Mouse (Mus musculus): Measurements from ENCODE around the gene Scap.
"Not testable (repeated sequence)": the region's sequence is repeated elsewhere in the genome, so short reads cannot be mapped to it uniquely, and the experiment has no call there.

Gene Scap

DNA sequence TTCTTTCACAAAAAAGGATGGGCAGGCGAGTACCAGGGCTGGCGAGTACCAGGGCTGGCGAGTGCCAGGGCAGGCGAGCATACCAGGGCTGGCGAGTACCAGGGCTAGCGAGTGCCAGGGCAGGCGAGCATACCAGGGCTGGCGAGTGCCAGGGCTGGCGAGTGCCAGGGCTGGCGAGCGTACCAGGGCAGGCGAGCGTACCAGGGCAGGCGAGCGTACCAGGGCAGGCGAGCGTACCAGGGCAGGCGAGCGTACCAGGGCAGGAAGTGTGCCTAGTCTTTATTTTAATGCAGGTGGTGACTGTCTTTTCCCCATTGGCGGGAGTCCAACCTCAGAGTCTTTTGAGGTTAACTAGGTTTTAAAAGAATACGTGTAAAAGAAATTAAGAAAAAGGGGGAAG is 3.4 kb upstream of the Scap start:
- in situ Hi-C loops (cut with MboI; ENCODE audit: low sequenced_read_pairs), result no loop called here

DNA sequence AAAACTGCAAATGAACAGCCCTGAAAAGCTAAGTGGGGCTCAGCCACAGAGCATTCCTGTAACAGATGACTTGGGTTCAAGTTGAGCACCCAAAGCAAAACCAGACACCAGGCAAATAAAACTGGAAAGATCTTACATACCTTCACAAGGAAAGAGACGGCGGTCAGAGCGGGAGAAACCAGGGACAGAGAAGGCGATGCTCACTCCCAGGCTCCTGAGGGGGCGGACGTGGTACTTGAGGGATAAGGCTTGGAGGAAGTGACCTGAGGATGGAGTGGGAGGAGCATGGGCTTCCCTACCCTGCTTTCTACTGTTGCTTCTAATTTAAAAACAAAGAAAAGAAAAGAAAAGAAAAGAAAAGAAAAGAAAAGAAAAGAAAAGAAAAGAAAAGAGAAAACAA is 2.7 kb upstream of the Scap start:
- in situ Hi-C loops (cut with MboI; ENCODE audit: low sequenced_read_pairs), result no loop called here

DNA sequence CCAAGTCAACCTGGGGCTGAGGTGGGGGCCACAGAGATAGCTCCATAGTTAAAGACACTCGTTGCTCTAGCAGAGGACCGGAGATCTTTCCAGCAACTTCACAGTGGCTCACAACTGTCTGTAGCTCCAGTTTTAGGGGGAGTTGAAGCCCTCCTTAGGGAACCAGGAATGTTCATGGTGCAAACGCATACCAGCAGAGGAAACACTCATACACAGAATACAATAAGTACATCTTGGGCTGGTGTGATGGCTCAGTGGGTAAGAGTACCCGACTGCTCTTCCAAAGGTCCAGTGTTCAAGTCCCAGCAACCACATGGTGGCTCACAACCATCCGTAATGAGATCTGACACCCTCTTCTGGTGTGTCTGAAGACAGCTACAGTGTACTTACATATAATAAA is 2.2 kb upstream of the Scap start:
- in situ Hi-C loops (cut with MboI; ENCODE audit: low sequenced_read_pairs), result not testable (repeated sequence)

DNA sequence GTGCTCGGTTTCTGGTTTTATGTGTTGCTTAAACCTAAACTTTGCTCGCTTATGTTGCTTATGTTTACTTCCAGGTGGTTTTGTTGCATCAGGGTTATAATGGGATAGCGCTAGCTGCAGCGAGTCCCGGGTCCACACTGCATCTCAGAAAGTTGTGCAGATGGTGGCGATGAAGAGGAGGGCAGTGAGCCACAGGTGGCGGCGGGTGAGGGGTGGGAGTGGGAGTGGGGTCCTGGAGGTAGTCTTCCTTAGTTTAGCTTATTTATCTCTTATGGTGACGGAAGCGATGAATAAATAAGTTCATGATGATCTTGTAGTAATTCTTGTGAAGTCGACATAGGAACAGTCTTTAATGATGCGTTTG is 790 bp downstream of the Scap start:
- in situ Hi-C loops (cut with MboI; ENCODE audit: low sequenced_read_pairs), result no loop called here

DNA sequence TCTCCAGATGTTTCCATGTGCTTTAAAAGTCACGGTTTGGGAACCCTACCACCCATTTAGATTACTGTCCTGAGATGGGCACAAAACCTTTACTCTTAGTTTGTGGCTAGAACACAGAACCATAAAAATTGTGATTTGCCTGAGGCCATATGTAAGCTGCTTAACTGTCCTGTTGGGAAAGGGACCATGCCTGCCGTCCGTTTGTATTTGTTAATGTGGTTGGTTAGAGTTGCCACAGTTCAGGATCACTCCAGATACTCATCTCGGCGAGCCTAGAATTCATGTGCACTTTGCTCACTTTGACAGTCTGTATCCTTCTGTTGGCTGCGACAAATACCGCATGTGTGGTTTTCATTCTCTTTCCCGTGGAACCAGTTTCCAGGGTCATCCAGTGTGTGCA is 1.8 kb downstream of the Scap start:
- in situ Hi-C loops (cut with MboI; ENCODE audit: low sequenced_read_pairs), result no loop called here

DNA sequence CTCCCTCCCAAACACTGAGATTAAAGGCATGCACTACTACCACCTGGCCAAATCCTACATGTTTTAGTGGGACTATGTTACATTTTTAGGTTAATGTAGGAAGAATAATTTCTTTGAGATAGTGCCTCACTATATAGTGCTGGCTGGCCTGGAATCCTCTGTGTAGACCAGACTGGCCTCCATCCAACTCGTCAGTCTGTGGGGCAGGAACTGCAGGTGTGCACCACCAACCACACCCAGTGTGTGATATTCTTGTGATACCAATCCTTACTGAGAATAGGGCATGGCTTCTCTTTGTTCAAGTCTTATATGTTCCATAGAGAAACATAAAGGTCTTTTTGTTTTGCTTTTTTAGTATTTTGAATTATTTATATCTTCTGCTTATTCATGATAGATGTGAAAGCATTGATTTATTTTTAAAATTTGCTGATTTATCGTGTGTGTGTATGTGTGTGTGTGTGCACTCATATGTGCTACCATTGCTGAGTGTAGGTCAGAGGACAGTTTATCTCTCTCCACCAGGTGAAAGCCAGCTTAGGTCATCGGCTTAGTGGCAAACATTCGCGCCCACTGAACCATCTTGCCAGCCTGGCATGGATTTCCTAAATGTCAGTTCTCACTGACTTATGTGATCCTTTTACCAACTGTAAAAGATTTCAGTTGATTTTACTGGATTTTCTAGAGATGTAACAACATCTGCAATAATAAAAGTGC is 7.1 kb downstream of the Scap start:
- in situ Hi-C loops (cut with MboI; ENCODE audit: low sequenced_read_pairs), result no loop called here

DNA sequence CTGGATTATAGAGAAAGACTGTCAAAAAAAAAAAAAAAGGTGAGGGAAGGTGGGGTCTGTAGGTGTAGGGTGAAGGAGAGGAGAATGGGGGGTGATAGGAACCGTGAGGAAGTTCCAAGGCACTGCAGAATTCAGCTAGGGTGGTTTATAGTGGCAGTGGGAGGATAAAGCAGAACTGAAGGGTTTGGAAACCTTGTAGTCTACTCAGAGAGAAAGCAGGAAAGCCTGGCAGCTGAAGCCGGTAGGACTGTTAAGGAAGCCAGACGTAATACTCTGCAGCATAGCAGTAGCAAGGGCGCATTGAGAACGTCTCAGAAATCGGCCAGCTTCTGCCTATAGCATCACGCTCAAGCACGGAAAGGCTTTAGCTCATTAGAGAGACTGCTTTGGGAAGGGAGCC is 8.9 kb downstream of the Scap start:
- in situ Hi-C loops (cut with MboI; ENCODE audit: low sequenced_read_pairs), result no loop called here

DNA sequence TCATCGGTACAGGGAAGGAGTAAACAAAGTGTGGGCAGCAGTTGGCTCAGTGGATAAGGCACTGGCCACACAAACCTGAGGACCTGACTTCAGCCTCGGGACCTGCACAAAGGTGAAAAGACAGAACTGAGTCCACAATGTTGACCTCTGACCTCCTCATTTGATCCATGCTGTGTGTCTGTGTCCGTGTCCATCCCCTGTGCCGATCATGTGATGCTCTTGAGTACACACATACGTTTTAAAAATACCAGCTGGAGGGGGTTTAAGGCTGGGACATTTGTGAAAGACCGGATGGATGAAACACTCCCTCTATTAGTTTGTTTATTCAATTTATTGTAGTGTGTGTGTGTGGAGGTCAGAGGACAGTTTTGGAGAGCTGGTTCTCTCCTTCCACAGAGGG is 10.7 kb downstream of the Scap start:
- in situ Hi-C loops (cut with MboI; ENCODE audit: low sequenced_read_pairs), result no loop called here

DNA sequence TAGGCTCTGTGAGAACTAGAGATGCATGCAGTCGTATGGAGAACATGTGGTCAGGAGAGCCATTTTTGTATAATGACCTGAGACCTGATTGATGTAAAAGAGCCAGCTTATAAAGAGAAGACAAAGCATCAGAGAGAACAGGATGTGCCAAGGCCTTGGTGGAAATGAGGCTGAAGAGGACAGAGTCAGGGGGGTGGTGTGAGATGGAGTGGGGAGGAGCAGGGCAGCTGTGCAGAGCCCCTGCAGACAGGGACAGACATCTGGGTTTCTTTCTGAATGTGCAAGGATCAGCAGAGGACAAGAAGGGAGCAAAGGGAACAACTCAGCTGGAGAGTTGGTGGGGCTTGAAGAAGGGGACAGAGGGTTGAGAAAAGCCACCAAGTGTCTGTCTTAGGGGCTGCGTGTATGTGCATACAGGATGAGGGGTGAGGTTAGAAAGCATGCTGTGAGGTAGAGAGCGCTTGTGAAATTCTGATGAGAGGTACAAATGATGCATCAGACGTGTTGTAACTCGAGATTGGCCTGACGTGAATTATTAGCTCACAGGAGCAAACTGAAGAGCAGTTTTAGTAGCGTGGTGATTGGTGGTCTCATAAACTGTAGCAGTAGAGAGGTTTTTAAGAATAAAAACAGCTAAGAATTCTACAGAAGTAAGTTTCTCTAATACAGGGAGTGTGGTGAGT is 12.1 kb downstream of the Scap start:
- in situ Hi-C loops (cut with MboI; ENCODE audit: low sequenced_read_pairs), result no loop called here

DNA sequence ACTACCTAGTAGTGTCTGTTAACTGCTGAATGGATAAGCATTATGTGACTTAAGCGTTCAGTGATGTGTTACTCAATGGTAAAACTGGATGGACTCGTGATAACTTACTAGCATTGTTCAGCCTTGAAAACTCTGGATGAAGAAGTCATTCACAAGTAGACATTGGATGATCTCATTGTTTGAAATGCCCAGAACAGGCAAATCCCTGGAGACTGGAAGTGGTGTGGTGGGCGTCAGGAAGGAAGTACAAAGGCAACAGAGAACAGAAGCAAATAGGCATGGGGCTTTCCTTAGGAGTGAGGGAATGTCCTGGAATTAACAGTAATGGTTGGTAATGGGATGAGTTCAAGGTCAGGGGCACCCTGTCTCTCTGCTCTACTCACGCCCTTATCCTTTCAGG is 15.8 kb downstream of the Scap start:
- in situ Hi-C loops (cut with MboI; ENCODE audit: low sequenced_read_pairs), result no loop called here

DNA sequence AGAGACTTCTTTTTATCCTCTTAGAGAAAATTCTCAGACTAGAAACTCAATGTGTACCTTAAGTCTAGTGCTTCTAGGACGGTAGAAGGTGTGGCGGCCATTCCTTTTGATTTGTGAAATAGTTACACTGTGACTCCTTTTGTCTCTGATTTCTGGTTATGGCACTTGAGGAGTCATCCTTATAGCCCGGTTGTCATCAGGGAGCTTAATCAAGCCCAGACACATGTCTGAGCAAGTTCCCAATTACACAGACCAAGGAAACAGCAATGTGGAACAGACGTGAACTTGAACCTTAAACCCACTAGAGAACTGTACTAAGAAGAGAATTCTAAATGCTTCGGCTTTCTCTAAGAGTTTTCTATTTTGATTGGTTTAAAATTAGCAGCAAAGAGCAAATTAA is 17.1 kb downstream of the Scap start:
- in situ Hi-C loops (cut with MboI; ENCODE audit: low sequenced_read_pairs), result no loop called here

DNA sequence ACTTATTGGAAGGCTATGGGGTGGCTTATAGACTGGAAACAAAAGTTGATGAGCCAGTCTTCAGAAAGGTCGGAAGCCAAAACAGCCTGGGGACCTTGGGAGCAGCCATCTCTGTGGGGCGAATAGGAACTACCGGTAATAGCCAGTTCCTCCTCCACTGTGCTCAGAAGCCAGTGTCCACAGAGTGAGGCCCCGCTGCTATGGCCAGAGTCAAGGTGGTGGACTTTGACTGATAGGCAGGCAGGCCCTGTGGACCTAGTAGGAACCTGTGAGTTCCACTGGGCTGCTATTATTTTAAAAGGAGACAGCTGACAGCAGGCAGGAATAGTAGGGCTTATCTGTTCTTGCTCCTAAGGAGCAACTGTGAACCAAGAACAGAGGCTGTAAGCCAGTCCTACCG is 17.5 kb downstream of the Scap start:
- in situ Hi-C loops (cut with MboI; ENCODE audit: low sequenced_read_pairs), result no loop called here

DNA sequence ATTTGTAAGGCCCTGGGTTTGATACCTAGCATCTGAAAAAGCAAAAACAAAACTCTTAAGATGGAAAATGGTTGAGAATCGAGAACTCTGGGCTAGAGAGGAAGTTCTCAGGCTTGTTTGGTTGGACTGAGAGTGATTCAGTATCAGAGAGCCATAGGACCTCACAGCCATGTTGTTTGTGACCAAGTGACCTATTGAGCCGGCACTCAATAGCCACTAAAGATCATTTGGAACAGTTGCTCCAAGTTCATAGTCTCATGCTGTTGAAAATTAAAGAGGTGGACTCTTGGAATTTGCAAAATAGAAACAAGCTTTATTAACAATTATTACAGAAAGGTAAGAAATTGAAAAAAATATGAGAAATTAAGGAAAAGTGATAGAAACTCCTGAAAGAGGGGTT is 18.3 kb downstream of the Scap start:
- in situ Hi-C loops (cut with MboI; ENCODE audit: low sequenced_read_pairs), result no loop called here

DNA sequence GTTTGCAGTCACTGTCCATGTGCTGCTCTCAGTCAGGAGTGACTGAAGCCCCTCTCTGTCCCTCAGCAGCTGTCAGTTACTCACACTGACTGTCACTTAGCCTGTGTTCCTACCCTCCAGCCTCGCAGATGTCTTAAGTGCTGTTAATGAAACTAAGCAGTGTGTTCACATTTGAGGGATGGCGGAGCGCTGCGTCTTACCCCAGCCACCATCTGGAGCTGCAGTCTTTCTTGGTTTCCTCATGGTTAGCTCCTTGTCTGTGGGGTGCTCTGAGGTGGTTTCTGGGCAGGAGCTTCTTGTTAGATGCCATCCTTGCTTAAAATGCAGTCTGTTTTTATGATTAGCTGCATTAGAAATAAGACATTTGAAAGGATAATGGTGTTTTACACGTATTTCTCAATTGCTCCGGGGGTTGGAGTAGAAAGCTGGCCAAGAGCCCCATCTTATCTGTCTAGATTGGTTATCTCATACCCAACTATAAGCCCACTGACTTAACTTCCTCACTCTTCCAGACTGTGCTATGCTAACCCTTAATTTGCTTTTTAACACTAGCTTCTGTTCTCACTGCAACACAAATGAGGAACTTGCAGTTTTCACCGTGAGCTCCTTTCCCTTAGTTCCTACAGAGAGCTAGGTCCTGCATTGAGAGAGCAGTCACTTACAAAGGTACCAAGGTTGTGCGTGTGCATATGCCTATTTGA is 19.0 kb downstream of the Scap start:
- in situ Hi-C loops (cut with MboI; ENCODE audit: low sequenced_read_pairs), result no loop called here

DNA sequence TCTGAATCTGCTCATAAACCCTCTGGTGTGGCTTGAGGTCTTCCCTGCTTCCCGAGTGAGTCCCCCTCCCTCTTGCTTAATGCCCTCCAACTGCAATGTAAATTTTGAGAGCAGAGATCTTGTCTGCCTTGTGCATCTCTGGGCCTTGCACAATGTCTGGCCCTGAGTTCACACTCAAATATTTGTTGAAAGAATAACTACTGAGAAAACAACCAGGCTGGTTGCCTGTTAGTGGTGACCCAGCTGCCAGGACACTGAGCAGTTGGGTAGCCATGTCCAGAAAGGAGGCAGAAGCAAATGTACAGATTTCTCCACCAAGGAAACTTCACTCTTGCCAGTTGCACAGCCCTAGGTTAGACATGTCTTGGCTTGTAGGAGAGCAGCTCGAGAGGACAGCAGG is 25.3 kb downstream of the Scap start:
- in situ Hi-C loops (cut with MboI; ENCODE audit: low sequenced_read_pairs), result no loop called here

DNA sequence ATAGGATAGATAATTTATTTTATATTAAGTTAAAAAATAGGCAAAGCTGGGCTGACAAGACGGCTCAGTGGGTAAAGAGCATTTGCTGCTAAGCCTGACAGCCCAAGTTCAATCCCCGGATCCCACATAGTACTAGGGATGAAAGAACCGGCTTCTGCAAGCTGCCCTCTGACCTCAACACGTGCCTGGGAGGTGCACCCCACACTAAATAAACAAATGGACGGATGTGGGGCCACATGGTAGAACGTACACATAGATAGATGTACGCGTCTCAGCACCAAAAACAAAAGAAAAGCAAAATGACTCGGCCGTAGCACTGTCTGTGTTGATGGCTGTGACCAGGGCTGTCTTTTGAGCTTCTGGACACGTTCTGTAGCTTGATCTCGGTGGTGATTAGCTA is 28.2 kb downstream of the Scap start:
- in situ Hi-C loops (cut with MboI; ENCODE audit: low sequenced_read_pairs), result no loop called here

DNA sequence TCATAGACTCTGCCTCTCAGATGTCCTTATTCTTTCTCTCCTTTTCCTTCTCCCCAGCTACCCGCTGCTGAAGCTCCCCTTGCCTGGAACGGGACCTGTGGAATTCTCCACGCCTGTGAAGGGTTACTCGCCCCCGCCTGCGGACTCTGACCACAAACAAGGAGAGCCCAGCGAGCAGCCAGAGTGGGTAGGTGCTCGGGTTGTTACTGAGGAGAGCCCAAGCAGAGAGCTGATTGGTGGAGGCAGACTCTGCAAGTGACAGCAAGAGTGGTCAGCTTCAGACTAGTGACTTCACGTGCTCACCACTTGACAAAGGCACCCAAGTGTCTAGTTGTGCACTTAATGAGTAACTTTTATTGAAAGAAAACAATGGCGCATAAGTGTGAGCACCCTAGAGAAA is 29.2 kb downstream of the Scap start:
- in situ Hi-C loops (cut with MboI; ENCODE audit: low sequenced_read_pairs), result no loop called here

DNA sequence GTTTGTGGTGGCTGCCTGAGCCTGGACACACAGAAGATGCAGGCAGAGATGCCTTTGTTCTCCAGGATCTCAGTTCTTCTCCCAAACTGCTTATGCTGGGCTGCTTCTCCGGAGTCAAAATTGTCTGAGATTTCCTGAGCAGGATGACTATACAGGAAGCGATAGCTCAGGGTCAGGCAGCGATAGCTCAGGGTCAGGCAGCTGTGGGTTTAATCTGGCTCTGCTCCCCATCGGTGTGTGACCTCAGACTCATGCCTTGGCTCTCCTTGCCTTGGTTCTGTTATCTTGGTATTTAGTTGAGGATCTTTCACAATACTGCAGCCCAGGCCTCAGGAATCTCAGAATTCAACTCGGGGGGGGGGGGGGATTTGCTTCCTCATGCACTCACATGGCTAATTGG is 33.7 kb downstream of the Scap start:
- in situ Hi-C loops (cut with MboI; ENCODE audit: low sequenced_read_pairs), result no loop called here

DNA sequence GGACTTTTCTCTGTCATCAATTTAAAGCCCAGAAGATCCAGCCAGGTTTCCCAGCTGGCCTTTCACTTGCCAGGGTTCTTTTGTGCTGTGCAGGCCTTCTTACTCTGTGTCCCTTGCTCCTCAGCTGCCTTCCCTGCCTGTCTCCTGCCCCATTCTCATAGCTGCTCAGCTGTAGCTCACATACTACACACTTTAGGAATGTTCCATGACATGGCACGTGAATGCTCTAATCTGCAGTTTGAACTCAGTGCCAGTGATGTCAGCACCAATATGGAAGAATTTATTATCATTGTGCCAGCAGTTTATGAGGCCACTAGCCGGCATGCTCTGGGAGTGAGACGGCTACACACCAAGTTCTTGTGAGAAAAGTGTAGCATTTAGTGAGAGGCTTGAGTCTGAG is 36.8 kb downstream of the Scap start:
- in situ Hi-C loops (cut with MboI; ENCODE audit: low sequenced_read_pairs), result no loop called here

DNA sequence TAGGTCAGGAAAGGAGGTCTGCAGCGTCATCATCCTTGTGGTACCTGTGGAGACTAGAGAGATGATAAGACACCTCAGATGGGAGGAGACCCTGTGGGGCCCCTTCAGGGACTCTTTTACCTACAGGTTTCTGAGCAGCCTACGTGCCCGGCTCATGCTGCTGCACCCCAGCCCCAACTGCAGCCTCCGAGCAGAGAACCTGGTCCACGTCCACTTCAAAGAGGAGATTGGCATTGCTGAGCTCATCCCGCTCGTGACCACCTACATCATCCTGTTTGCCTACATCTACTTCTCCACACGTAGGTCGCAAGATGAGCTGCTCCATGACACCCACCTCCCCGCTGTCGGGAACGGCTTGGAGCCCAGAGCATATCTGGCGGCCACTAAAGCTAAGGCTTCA is 40.8 kb downstream of the Scap start:
- in situ Hi-C loops (cut with MboI; ENCODE audit: low sequenced_read_pairs), result no loop called here

DNA sequence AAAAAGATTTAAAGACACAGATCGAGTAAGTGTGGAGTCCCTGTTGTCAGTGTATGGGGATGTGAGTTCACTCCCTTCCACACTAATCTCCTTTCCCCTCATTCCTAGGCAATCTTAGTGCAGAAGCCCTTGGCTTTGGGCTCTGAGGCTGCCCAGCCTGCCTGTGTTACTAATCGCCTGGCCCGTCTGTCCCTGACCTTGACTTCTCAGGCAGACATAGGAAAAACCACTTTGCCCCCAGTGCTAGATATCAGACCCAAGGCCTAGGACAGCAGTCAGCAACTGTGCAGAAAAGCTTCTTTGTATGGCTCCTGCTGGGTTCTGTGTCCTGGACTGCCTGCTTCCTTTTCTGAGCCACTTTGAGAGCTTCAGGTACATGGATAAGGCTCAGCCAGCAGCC is 42.6 kb downstream of the Scap start:
- in situ Hi-C loops (cut with MboI; ENCODE audit: low sequenced_read_pairs), result no loop called here

DNA sequence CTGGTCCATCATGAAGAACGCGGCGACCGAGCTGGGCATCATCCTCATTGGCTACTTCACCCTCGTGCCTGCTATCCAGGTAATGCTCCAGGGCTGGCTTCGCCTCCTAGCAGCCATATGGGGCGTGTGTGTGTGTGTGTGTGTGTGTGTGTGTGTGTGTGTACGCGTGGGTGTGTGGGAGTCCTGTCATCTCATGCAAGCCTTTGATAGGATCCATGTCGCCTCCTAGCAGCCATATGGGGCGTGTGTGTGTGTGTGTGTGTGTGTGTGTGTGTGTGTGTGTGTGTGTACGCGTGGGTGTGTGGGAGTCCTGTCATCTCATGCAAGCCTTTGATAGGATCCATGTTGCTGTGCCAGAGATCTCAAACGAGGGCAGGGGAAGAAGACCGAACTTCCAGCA is 44.6 kb downstream of the Scap start:
- in situ Hi-C loops (cut with MboI; ENCODE audit: low sequenced_read_pairs), result not testable (repeated sequence)

All from CH12F3 (cell line).